Mouse (Mus musculus) small intestine, adult 2 months (tissue): Measurements from ENCODE around the gene Speg.
A peak's percentile ranks its signal among the peaks of the same experiment; 100 is the strongest.

Experiments used
- CTCF ChIP-seq: fragments of 200-500 bp; IDR thresholded peaks from 2 replicates; pipeline ENCODE4 v1.5.1; 2012; ENCODE audit warnings: low read depth, mild to moderate bottlenecking, control low read depth, inconsistent platforms, low read length, moderate library complexity, mixed read lengths; ENCODE audit not compliant: insufficient replicate concordance, insufficient read length; ENCODE audit errors: extremely low read depth
- POLR2A ChIP-seq: fragments of 200-500 bp; IDR thresholded peaks from 2 replicates; pipeline ENCODE4 v1.6.1; 2012; ENCODE audit warnings: low read depth, mild to moderate bottlenecking, control low read depth, inconsistent platforms, low read length, moderate library complexity

DNA sequence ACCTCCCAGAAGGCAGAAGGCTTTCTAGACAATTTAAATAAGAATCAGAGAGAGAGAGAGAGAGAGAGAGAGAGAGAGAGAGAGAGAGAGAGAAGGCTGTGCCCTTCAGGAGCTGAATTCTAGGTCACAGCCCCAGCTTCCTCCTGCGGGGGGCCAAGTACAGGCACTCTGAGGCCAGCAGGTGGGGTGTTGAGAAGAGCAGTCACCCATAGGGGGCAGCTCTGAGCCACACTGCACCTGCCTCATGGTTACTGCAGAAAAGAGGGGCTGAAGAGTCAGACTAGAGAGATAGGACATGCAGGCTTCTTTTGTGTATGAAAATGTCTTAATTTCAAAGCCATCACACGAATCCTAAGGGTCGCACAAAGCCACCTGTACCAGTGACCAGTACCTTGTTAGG, 38.7 kb downstream of the Speg start:
- TF ChIP-seq CTCF, result peak; percentile 37; the same call in 1 of the 2 replicates
- TF ChIP-seq POLR2A, result no peak
